Mouse (Mus musculus): ENCODE measurements around the gene Hmcn1.

Gene Hmcn1

GRCm38 (mm10) chr1:150877920-150878319 lies 115.3 kb downstream of the Hmcn1 start:
- no peak for DNase-seq (ENCODE audit: extremely low read depth, low read depth)

GRCm38 (mm10) chr1:150874025-150874424 lies 119.2 kb downstream of the Hmcn1 start:
- no peak for DNase-seq (ENCODE audit: extremely low read depth, low read depth)

DNA sequence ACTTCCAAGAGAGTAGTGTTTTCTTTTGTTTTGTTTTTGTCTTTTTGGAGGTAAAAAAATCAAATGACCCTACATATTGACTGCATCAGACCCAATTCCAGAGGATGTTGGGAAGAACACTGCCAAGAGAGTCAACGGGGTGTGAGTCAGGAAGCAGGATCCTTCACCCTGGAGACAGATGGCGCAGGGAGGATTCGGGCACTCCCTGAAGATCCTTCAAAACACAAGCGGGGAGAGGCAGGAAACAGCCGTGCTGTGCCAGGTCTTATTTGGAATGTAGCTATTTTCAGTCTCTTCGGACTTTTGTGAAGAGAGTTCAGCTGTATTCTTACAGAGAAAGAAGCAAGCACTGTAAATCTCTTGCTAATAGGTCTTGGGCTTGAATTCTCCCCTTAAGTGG lies 120.0 kb downstream of the Hmcn1 start:
- no peak for DNase-seq (ENCODE audit: extremely low read depth, low read depth)

DNA sequence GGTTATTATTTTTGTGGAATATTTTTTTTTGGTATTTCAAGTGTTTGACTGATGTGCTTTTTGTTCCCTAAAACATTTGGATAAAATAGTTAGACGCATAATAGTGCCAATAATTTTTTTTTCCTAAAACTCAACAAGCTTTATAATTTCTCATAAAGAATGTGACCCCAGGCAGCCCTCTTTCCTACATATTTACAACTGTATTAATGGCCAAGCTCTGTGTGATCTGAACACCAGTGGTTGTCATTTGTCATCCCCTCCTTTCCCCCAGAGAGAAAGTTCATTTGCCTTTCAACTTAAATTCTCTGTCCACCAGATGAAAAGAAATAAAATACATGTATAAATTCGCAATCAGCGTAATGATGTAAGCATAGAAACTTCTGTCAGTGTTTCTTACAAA lies 121.1 kb downstream of the Hmcn1 start:
- no peak for DNase-seq (ENCODE audit: extremely low read depth, low read depth)

DNA sequence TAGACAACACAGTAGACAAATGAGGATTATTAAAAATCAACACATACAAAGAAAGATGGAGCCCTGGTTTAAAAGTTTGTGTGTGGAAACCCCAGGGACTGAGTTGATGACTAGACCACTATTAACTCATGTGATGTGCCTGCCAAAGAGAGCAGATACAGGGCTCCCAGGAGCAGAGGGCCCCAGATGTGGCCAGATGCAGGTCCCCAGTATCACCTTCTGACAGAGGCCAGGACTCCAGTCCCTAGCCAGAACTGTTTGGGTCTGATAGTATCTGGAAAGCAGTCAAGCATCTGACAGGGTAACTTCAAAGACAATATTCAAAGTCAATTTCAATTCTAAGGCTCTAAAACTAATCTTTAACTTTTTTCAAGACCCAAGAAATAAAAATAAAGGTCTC lies 124.0 kb downstream of the Hmcn1 start:
- no peak for DNase-seq (ENCODE audit: extremely low read depth, low read depth)

GRCm38 (mm10) chr1:150866615-150867014 lies 126.6 kb downstream of the Hmcn1 start:
- no peak for DNase-seq (ENCODE audit: extremely low read depth, low read depth)

DNA sequence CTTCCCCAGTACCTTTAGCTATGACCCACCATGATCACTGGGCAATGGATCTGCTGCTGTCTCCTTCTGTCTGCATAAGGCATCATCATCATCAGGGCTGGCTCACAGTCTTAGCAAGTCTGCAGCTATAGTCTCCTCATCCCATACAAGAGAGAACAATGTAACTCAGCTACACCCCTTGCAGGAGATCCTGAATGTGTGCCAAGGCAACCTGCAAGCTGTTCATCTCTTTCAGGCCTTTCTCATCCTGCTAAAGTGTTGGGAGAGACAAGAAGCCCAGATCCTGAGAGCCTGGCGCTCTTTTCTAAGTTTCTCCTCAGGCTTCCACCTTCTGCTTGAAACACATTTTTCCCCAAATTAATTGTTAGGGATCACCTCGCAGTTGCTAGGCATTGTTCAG lies 135.5 kb downstream of the Hmcn1 start:
- DNase-seq (ENCODE audit: extremely low read depth, low read depth), result no peak

DNA sequence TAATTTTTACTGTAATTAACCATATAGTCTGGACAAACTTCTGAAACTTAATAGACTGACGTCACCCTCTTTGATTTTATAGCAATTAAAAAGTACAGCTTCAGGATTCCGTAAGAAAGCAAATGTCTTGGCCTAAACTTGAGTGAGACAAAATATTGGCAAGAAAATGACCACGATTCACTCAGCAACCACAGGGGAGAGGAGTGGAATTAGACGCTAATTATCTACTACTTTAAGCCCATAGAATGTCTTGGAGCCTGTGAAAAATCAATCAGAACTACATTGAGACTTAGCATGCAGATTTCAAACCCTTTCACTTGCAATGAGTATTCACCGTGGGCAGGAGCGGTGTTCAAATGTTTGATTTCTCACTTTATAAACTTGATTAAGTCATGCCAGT lies 159.8 kb downstream of the Hmcn1 start:
- no peak for DNase-seq (ENCODE audit: extremely low read depth, low read depth)

DNA sequence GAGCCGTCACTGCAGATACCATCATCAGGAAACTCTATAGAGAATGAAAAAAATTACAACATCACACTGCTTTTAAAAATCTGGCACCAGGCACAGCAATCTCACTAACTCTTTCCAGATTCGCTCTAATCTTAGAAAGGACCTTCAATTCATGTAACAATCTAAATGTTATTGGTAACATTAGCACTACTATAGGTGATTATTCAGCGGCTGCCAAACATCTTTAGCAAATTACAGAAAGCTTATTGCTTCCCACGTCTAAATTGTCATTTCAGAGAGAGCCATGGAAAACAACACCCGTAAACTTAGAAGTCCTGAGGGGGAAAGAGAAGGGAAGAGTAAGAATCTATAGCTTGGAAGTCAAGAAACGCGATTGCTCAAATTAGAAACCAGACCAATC lies 163.4 kb downstream of the Hmcn1 start:
- no peak for DNase-seq (ENCODE audit: extremely low read depth, low read depth)

GRCm38 (mm10) chr1:150827169-150827568 lies 166.1 kb downstream of the Hmcn1 start:
- no peak for DNase-seq (ENCODE audit: extremely low read depth, low read depth)

DNA sequence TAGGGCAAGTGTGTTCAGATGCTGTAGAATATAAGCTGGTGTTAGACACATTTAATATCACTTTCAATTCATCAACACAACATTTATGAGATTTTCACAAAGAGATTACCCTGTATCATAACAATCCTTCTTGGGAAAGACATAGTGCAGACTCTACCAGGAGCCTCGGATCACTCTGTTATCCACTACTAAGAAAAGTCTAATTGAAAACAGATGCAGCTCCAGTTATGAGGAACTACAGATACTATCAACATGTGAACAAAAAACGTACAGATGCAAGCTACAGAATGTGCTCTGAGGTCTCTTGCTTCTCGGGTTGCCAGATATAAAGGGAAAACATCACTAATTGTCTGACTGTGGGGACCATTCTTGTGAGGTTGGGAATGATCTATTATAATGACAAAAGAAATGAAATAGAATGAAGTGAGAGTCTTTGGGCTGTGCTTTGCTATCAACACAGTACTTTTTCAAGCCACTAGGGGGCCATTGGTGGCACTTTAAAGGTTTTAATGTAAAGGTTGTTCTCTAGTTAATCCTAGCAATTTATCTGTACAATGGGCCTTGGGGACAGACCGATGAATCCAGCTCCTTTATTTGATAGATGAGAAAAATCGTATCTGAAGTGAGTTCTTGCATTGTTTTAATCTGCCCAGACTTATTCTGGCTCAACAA lies 168.8 kb downstream of the Hmcn1 start:
- DNase-seq (ENCODE audit: extremely low read depth, low read depth), result no peak

DNA sequence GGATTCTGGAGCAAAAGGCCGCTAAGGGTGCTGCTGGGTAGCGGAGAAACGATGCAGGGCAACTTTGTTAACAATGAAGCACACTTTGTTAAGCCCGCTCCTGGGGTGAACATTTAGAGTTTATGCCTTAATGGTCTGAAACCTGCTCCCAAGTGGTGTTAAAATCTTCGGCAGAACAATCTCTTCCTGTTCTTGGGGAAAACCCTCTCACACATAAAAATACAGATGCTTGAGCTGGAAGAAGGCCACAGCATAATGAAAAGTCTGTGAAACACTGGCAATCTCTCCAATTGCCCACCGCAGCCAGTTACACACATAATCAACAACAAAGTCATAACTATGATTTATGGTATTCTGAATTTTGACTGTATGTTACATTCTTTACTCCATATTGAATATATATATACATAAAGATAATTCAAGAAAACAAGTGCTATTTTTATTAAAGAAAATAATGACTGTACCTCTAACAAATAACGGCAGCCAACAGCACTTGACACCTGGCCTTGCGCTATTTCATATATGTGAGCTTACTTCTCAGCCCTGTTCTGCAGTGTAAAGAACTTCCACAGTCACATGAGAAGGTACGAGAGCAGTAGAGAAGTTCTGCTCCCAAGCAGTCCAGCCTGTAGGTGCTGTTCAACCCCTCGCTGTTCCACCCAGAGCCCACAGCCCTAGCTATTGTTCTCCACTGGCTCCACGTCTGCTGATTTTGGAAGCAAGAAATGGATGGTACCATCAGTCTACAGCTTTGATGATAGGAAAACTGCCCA lies 177.0 kb downstream of the Hmcn1 start:
- DNase-seq (ENCODE audit: extremely low read depth, low read depth), result no peak

DNA sequence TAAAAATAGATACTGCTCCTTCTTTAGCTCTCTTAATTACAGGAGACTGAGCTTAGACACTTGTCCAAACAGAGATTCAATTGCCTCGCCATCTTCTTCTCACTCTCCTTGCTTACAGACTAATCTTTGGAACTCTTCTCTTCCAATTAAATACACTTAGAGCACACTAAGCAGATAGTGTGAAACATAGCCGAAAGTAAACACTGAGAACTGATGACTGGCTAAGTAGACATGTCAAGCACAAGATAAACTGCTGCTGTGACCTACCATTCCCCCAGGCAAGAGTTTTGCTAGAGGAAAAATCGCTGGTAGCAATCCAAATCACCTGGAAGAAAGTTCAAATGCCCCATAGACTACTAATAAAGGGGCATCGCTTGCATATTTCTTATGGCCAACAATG lies 178.3 kb downstream of the Hmcn1 start:
- DNase-seq (ENCODE audit: extremely low read depth, low read depth), result no peak

DNA sequence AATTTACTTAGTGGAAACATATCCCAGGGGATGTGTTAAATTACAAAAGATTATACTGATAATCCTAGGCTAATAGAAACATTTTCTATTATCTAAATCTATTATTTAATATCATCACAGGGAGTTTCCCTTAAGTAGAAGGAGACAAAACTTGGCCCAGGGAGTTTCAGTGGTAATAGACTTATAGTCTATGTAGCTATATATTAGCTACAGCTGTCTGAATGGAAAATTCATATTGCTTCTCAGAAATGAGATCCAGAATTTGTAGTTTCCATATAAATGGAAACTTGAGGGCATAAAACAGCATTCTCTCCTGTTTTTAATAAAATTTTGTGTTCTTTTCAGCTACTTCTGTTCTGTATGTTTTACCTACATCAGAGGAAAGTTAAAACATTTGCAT lies 179.9 kb downstream of the Hmcn1 start:
- no peak for DNase-seq (ENCODE audit: extremely low read depth, low read depth)

DNA sequence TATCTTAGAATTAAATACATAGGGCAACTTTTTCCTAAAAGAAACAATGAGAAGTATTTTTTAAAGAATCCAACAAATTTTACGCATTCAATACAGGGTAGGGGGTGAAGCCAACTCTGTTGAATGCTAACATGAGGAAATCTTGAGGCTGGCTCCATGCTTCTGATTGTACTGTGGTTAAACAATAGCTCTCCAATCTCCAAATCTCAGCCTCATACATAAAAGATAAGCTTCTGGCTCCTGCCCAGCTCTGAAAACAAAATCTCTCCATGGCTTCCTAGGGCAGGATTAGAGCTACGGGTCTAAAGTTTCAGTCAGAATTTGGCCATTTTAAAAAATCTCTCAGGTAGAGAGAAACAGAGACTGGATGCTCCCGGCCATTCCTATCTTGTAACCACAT lies 186.4 kb downstream of the Hmcn1 start:
- DNase-seq (ENCODE audit: extremely low read depth, low read depth), result no peak

GRCm38 (mm10) chr1:150805466-150805865 lies 187.8 kb downstream of the Hmcn1 start:
- DNase-seq (ENCODE audit: extremely low read depth, low read depth), result no peak

DNA sequence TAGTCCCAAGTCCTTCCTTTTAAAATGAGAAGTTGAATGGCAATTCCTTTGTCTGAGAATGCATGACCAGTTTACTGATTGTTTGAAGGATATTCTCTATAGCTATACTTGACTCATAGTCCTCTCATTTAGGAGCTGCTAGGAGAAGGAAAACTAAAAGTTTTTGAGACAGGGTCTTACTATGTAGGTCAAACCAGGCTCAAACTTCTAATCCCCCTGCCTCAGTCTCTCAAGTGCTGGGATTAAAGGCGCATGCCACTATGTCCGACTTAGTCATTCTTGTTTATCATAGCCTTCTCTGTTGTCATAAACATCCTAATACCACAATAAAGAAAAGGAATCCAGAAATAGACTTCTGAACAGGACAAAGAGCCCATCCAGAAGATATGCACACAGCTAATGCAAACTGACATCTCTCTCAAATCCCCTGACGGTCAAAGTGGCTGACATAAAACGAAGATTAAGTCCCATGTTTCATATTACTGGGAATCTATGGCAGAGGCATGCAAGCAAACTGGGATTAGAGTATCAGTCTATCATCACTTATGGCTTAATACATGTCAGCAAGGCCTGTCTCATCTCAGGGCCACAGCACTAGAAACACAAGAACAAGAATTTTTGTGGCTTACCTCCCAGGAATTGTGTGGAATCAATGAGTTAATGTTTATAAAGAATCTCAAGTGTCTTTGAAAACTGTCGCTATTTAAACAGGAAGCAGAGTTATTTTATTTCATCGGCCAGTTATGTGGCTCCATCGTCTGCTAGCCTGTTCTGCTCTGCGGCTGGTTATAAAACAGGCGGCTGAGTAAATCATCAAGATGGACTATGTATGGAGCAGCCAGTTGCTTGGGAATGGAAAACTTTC lies 188.8 kb downstream of the Hmcn1 start:
- no peak for DNase-seq (ENCODE audit: extremely low read depth, low read depth)

- DNase-seq (ENCODE audit: extremely low read depth, low read depth), result no peak
Observed at GRCm38 (mm10) chr1:150802642-150803041, 190.6 kb downstream of the Hmcn1 start.

DNA sequence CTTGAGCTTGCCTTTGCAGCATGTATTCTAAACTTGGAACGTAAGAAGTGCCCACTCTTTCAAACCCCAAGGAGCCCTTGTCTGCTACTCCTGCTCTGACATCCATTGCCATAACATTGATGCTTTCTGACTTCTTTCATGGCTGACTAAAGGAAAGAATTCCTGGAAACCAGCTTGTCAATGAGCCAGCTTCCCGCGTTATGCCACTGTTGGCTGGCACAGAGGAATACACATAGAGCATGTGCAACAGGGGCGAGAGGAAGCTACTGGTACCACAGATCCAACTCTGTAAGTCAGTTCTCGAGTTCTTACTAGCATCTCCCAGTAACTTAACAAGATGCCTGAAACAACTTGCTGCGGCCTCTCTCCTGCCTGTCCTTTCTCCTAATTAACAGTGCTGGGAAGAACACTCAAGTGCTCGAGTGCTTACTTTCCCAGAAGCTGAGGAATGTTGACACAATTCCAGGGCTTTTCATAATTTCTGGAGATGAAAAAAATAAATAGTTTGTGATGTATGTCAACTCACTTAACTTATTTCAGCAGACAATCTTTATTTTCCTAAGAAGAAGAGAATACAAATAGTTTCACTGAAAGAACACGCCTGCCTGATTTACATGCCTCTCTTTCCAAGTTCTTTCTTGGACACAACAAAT lies 192.5 kb downstream of the Hmcn1 start:
- DNase-seq (ENCODE audit: extremely low read depth, low read depth), result no peak

GRCm38 (mm10) chr1:150798651-150799050 lies 194.6 kb downstream of the Hmcn1 start:
- DNase-seq (ENCODE audit: extremely low read depth, low read depth), result no peak

DNA sequence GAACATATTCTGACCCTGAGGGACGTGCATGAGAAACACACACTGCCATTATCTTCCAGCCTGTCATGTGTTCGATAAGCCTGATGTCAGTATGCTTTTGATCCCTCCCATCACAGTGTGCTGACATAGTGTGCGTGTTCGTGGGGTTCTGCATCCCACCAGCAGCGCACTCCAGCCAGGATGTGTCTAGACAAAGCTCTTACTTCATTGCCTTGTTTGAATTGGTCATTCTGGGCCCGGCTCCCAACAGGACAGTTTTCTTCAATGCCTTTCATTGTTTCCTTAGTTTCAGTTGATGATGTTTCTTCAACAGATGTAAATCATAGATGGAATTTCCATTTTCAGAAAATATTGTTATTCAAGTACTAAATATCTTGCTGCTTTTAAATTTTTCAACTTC lies 206.5 kb downstream of the Hmcn1 start:
- no peak for DNase-seq (ENCODE audit: extremely low read depth, low read depth)

Measured in MEL-GATA-1-ER (cell line).